Mouse (Mus musculus) cerebellum, adult 2 months (tissue): Measurements from ENCODE around the gene Dennd1a.

Experiments used
- CTCF ChIP-seq: fragments of 200-500 bp; IDR thresholded peaks from 2 replicates; pipeline ENCODE4 v1.5.1; 2011; ENCODE audit warnings: low read depth, mild to moderate bottlenecking, control low read depth, low read length, moderate library complexity, borderline replicate concordance; ENCODE audit not compliant: insufficient read depth
- POLR2A ChIP-seq: fragments of 200-500 bp; IDR thresholded peaks from 2 replicates; pipeline ENCODE4 v1.6.1; 2011; ENCODE audit warnings: low read length, control low read depth, borderline replicate concordance; ENCODE audit not compliant: insufficient read depth

DNA sequence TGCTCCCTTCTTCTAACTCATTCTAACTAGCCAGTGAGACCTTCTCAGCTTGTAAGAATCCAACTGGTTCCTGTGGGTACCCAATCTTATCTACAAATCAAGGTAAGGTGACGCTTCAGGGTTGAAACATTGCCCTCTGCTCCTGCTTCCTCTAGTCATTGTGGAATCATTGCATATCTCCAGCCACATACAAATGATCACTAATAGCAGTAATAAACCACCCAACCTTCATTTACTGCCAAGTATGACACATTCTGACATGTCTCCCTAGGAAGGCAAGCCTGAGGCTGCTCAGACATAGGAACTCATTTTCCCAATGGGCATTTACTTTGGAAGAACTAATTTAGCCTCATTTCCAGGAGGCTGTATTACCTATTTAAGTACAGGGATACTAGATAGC, 18.0 kb upstream of the Dennd1a start:
- TF ChIP-seq CTCF (no peak), POLR2A (no peak)
